Mouse (Mus musculus): ENCODE results near the gene Nmrk2. TPM values are rescaled to one million over a fixed set of nuclear protein-coding genes. Genes with fewer than 3 reads are reported as not detected.
"Not testable (repeated sequence)": the region's sequence is repeated elsewhere in the genome, so short reads cannot be mapped to it uniquely, and the experiment has no call there.

Gene Nmrk2
- polyA plus RNA-seq, 1 experiment from 2014 or later: 5.2 TPM

GRCm38 (mm10) chr10:81233226-81233585 is 31.4 kb upstream of the Nmrk2 start:
- Histone ChIP-seq H3K36me3 (no peaks in the 10 kb centered on the region; the same call in 1 of the 2 replicates), H3K27ac (replicated peaks) (0 out of 2 replicates have a peak overlapping the region, but pooled peaks have one; percentile 20), H3K4me1 (peaks cover 30% of the 10 kb centered on the region), H3K9ac (peak overlapping the region; percentile 90), H3K9me3 (no peaks in the 10 kb centered on the region), H3K4me2 (peak overlapping the region; percentile 76), H3K4me3 (peak overlapping the region; percentile 78), H3K27me3 (replicated peaks) (peaks cover 61% of the 10 kb centered on the region)
- ATAC-seq (ENCODE audit: extremely low read depth, insufficient number of reproducible peaks, low FRiP score, low TSS enrichment): peak; percentile 49
- 1% methylated on average over 24 of the region's 28 CpGs for WGBS

- H3K4me1 ChIP-seq: peaks cover 30% of the 10 kb centered on the region
- peaks cover 61% of the 10 kb centered on the region for H3K27me3 ChIP-seq (replicated peaks)
- no peaks in the 10 kb centered on the region; the same call in 1 of the 2 replicates for H3K36me3 ChIP-seq
- 6% methylated on average over 29 of the region's 29 CpGs for WGBS
- no peaks in the 10 kb centered on the region for H3K9me3 ChIP-seq
- ATAC-seq (ENCODE audit: extremely low read depth, insufficient number of reproducible peaks, low FRiP score, low TSS enrichment): peak; percentile 69; the same call in 1 of the 2 replicates
- 0 out of 2 replicates have a peak within 1 kb of the TSS, but pooled peaks have one; percentile 20 for H3K27ac ChIP-seq (replicated peaks)
- peak within 1 kb of the TSS; percentile 78 for H3K4me3 ChIP-seq
- H3K9ac ChIP-seq: peak within 1 kb of the TSS; percentile 90
- peak within 1 kb of the TSS; percentile 76 for H3K4me2 ChIP-seq
Observed at GRCm38 (mm10) chr10:81232580-81233225, 30.9 kb upstream of the Nmrk2 start, which contains the start of gene Zfr2. TSS of gene Zfr2 (plus strand) at chr10:81233155.

- Histone ChIP-seq H3K4me3 (no peak overlapping the region), H3K27ac (replicated peaks) (no peak overlapping the region), H3K27me3 (replicated peaks) (peaks cover 50% of the 10 kb centered on the region), H3K36me3 (no peaks in the 10 kb centered on the region; the same call in 1 of the 2 replicates), H3K9me3 (no peaks in the 10 kb centered on the region), H3K4me1 (peaks cover 30% of the 10 kb centered on the region), H3K9ac (no peak overlapping the region), H3K4me2 (no peak overlapping the region)
- no peak for ATAC-seq (ENCODE audit: extremely low read depth, insufficient number of reproducible peaks, low FRiP score, low TSS enrichment)
- WGBS: 55% methylated on average over 7 of the region's 7 CpGs
Observed at GRCm38 (mm10) chr10:81231436-81231835, 29.6 kb upstream of the Nmrk2 start.

- no peak for ATAC-seq (ENCODE audit: extremely low read depth, insufficient number of reproducible peaks, low FRiP score, low TSS enrichment)
- no peak within 1 kb of the TSS for H3K27ac ChIP-seq (replicated peaks)
- H3K27me3 ChIP-seq (replicated peaks): peaks cover 46% of the 10 kb centered on the region
- no peaks in the 10 kb centered on the region for H3K9me3 ChIP-seq
- H3K4me1 ChIP-seq: peaks cover 30% of the 10 kb centered on the region
- H3K4me2 ChIP-seq: peak within 1 kb of the TSS; percentile 64
- peak within 1 kb of the TSS; percentile 37 for H3K4me3 ChIP-seq
- H3K9ac ChIP-seq: peak within 1 kb of the TSS; percentile 69
- 10% methylated on average over 27 of the region's 27 CpGs for WGBS
- no peaks in the 10 kb centered on the region; the same call in 1 of the 2 replicates for H3K36me3 ChIP-seq
Observed at GRCm38 (mm10) chr10:81230438-81231332, 28.8 kb upstream of the Nmrk2 start, which contains the start of gene Atcay. TSS of gene Atcay (minus strand) at chr10:81230833.

- H3K27ac ChIP-seq (replicated peaks): no peak overlapping the region
- peaks cover 46% of the 10 kb centered on the region for H3K27me3 ChIP-seq (replicated peaks)
- peaks cover 30% of the 10 kb centered on the region for H3K4me1 ChIP-seq
- no peak for ATAC-seq (ENCODE audit: extremely low read depth, insufficient number of reproducible peaks, low FRiP score, low TSS enrichment)
- no peaks in the 10 kb centered on the region; the same call in 1 of the 2 replicates for H3K36me3 ChIP-seq
- H3K9ac ChIP-seq: peak overlapping the region; percentile 69
- H3K9me3 ChIP-seq: no peaks in the 10 kb centered on the region
- peak overlapping the region; percentile 64 for H3K4me2 ChIP-seq
- H3K4me3 ChIP-seq: peak overlapping the region; percentile 37
- 9% methylated on average over 20 of the region's 20 CpGs for WGBS
Observed at GRCm38 (mm10) chr10:81229735-81230437, 28.0 kb upstream of the Nmrk2 start.

- not testable (repeated sequence) for H3K9ac ChIP-seq; H3K4me1 ChIP-seq; ATAC-seq (ENCODE audit: extremely low read depth, insufficient number of reproducible peaks, low FRiP score, low TSS enrichment); H3K27ac ChIP-seq (replicated peaks); H3K36me3 ChIP-seq; H3K4me3 ChIP-seq; H3K9me3 ChIP-seq; H3K4me2 ChIP-seq
- peaks cover 27% of the 10 kb centered on the region for H3K27me3 ChIP-seq (replicated peaks)
- 60% methylated on average over 2 of the region's 2 CpGs for WGBS
Observed at GRCm38 (mm10) chr10:81223731-81224130, 21.9 kb upstream of the Nmrk2 start.

GRCm38 (mm10) chr10:81221402-81222015 is 19.7 kb upstream of the Nmrk2 start:
- Histone ChIP-seq H3K27me3 (replicated peaks) (peaks cover 24% of the 10 kb centered on the region), H3K4me1 (no peaks in the 10 kb centered on the region), H3K9ac (no peak overlapping the region), H3K9me3 (no peaks in the 10 kb centered on the region), H3K4me3 (no peak overlapping the region), H3K4me2 (no peak overlapping the region), H3K36me3 (no peaks in the 10 kb centered on the region), H3K27ac (replicated peaks) (no peak overlapping the region)
- 86% methylated on average over 5 of the region's 5 CpGs for WGBS
- ATAC-seq (ENCODE audit: extremely low read depth, insufficient number of reproducible peaks, low FRiP score, low TSS enrichment): no peak

- Histone ChIP-seq H3K36me3 (no peaks in the 10 kb centered on the region), H3K27me3 (replicated peaks) (peaks cover 21% of the 10 kb centered on the region), H3K4me3 (no peak overlapping the region), H3K9me3 (no peaks in the 10 kb centered on the region), H3K27ac (replicated peaks) (no peak overlapping the region), H3K4me1 (no peaks in the 10 kb centered on the region), H3K9ac (no peak overlapping the region), H3K4me2 (no peak overlapping the region)
- 27% methylated on average over 7 of the region's 7 CpGs for WGBS
- no peak for ATAC-seq (ENCODE audit: extremely low read depth, insufficient number of reproducible peaks, low FRiP score, low TSS enrichment)
Observed at GRCm38 (mm10) chr10:81217964-81218363, 16.1 kb upstream of the Nmrk2 start.

GRCm38 (mm10) chr10:81217267-81217666 is 15.4 kb upstream of the Nmrk2 start:
- not testable (repeated sequence) for H3K9ac ChIP-seq; H3K4me2 ChIP-seq; H3K27ac ChIP-seq (replicated peaks); H3K9me3 ChIP-seq; H3K4me1 ChIP-seq; H3K36me3 ChIP-seq; ATAC-seq (ENCODE audit: extremely low read depth, insufficient number of reproducible peaks, low FRiP score, low TSS enrichment); H3K4me3 ChIP-seq
- H3K27me3 ChIP-seq (replicated peaks): peaks cover 21% of the 10 kb centered on the region
- 19% methylated on average over 1 of the region's 1 CpGs for WGBS

GRCm38 (mm10) chr10:81216810-81217209 is 15.0 kb upstream of the Nmrk2 start:
- no peak for ATAC-seq (ENCODE audit: extremely low read depth, insufficient number of reproducible peaks, low FRiP score, low TSS enrichment)

More at GRCm38 (mm10) chr10:81216810-81217209, 15.0 kb upstream of the Nmrk2 start:
- H3K4me1 ChIP-seq: no peaks in the 10 kb centered on the region
- peaks cover 21% of the 10 kb centered on the region for H3K27me3 ChIP-seq (replicated peaks)
- H3K27ac ChIP-seq (replicated peaks): no peak overlapping the region
- no peak overlapping the region for H3K4me2 ChIP-seq
- 79% methylated on average over 6 of the region's 6 CpGs for WGBS
- no peak overlapping the region for H3K9ac ChIP-seq
- H3K36me3 ChIP-seq: no peaks in the 10 kb centered on the region
- no peak overlapping the region for H3K4me3 ChIP-seq
- H3K9me3 ChIP-seq: peaks cover 5% of the 10 kb centered on the region; the same call in 1 of the 2 replicates
